Mouse (Mus musculus): Measurements from ENCODE around the gene Zfp568.

Zfp568 gene

GRCm38 (mm10) chr7:30050882-30051548 lies 67.3 kb downstream of the Zfp568 start, which contains the start of gene Zfp14:
Zfp14 (minus strand) TSS chr7:30051380.
- in situ Hi-C loops (cut with MboI, MseI): no loop called here

DNA sequence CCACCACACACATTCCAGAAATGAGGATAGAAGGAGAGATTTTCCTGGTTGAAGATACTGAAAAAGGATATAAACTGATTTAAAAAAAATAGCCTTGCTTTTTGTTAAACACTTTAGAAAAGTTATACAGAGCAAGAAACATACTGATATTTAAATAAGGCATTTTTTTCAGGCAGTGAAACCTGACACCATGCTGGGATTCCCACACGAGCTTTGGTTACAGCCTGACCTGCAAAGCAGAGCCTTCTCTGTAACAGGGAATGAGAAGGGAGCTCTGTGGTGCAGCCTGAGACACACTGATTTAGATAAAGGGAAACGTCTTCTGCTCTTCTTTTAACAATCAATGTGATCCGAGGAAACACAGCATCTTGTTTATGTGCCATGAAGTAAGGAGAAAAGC lies 69.8 kb downstream of the Zfp568 start:
- in situ Hi-C loops (cut with MboI, MseI): no loop called here

DNA sequence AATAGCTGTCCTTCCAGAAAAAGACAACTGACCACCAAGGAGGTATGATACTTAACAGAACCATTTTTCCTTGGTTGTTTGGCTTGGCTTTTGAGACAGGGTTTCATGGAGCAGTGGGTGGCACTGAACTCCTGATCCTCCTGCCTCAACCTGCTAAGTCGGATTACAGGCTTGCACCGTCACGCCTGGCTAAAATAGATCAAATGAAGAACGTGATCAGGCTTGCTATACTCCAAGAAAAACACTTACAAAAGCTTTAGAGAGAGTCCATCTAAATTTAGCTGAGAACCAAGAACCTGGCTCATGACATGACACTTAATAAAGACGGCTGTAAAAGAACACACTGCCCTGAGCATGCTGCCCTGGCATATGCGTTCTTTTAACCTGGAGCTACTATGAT lies 76.6 kb downstream of the Zfp568 start:
- in situ Hi-C loops (cut with MboI, MseI): no loop called here

- in situ Hi-C loops (cut with MboI, MseI): no loop called here
Measured at GRCm38 (mm10) chr7:30062478-30062877, 78.7 kb downstream of the Zfp568 start.

- in situ Hi-C loops (cut with MboI, MseI): no loop called here
Measured at GRCm38 (mm10) chr7:30064622-30065021, 80.9 kb downstream of the Zfp568 start.

DNA sequence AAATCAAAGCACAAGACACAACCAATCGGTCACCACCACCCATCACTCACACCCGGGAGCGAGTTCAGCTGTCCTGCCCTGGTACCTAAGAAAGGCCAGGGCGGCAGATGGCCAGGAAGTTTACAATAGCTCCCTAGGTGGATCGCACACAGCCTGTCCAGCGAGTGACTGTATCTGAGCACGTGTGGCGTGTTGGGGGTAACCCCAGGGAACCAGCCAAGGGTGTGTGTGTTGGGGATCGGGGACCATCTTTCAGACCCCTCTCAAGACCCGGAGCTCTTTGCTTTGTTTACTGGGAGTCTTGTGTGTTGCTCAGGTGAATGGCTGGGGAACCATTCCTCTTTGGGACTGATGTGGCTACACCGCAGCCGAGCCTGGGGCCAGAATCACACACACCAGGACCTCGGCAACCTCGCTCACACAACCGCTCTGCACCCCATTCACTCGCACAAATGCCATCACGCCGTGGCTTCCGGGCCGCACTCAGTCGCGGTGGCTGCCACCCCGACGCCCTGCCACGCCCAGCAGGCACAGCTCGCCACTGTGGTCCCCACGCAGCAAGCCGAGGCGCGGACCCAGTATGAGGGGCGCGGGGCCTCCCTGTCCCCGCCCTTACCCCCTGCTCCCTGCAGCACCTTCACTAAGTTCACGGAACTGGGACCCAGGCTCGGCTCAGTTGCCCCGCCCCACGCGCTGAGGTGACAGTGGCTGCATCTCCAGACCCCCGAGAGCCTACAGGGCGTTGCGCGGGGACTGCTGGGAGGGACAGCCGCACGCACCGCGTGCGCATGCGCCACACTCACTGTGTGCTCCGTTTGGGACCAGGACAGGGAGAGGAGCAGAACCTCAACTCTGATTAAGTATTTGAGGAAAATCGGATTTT lies 88.6 kb downstream of the Zfp568 start, which contains the start of gene Zfp82:
Gene Zfp82 (minus strand): TSS at position 755 of the 883 bp plus-strand sequence.
- in situ Hi-C loops (cut with MboI, MseI): no loop called here

All from T-helper 1 cell (primary cell).